Mouse (Mus musculus) olfactory bulb, adult 2 months (tissue): Measurements from ENCODE around the gene Dusp3.

ENCODE experiments used
- CTCF ChIP-seq: fragments of 200-500 bp; IDR thresholded peaks from 2 replicates; pipeline ENCODE4 v1.5.1; 2012; ENCODE audit warnings: low read depth, mild to moderate bottlenecking, low read length, moderate library complexity; ENCODE audit not compliant: insufficient read depth
- POLR2A ChIP-seq: fragments of 200-500 bp; IDR thresholded peaks from 2 replicates; pipeline ENCODE4 v1.6.1; 2012; ENCODE audit warnings: mild to moderate bottlenecking, low read depth, low read length, moderate library complexity; ENCODE audit not compliant: insufficient read depth

DNA sequence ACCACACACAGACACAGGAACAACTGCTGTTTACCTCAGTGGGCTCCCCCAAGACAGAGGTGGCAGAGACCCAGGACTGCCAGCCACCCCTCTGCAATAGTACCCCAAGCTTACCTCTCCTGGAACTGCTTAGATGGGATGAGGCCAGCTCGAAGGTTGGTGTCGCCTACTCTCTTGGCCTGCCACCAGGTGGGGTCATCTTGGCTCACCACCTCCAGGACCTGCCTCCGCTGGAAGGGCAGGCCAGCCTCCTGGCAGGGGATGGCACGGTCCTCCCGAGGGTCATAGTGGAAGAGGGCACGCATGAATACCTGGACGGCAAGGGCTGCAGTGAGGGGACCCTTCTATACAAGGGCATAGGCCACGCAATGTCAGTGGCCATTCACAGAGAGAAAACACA is 26.4 kb upstream of the Dusp3 start:
- TF ChIP-seq CTCF, result no peak
- no peak for TF ChIP-seq POLR2A
